Mouse (Mus musculus) heart, embryonic 11.5 days (tissue): ENCODE data around the gene Rnf113a1. TPM values are rescaled to one million over a fixed set of nuclear protein-coding genes. Genes with fewer than 3 reads are reported as not detected.
"Not testable (repeated sequence)": the region's sequence is repeated elsewhere in the genome, so short reads cannot be mapped to it uniquely, and the experiment has no call there.

ENCODE experiments used
- ATAC-seq: fragments of 200-750 bp; cut with Nextera tagmentation; replicated peaks from 2 replicates; pipeline ENCODE4 v1.8.0; 2017; ENCODE audit warnings: moderate library complexity; ENCODE audit not compliant: insufficient number of reproducible peaks, low FRiP score, low TSS enrichment
- H3K27ac ChIP-seq: fragments of 300-500 bp; sonication (generic); 2 replicates; pipeline ENCODE4 v1.5.1; 2014; ENCODE audit warnings: mild to moderate bottlenecking, low read depth, low read length
- H3K27me3 ChIP-seq: fragments of 300-500 bp; sonication (generic); 2 replicates; pipeline ENCODE4 v1.6.1; 2014; ENCODE audit warnings: mild to moderate bottlenecking, low read length, mixed read lengths; ENCODE audit not compliant: control insufficient read depth, insufficient read depth
- H3K36me3 ChIP-seq: fragments of 300-500 bp; sonication (generic); 2 replicates; pipeline ENCODE4 v1.6.1; 2014; ENCODE audit warnings: mild to moderate bottlenecking, low read length, moderate library complexity, mixed read lengths; ENCODE audit not compliant: control insufficient read depth, insufficient read depth
- H3K4me1 ChIP-seq: fragments of 300-500 bp; sonication (generic); 2 replicates; pipeline ENCODE4 v1.6.1; 2014; ENCODE audit warnings: low read length; ENCODE audit not compliant: control insufficient read depth, insufficient read depth
- H3K4me2 ChIP-seq: fragments of 300-500 bp; sonication (generic); 2 replicates; pipeline ENCODE4 v1.6.1; 2014; ENCODE audit warnings: mild to moderate bottlenecking, moderate library complexity
- H3K4me3 ChIP-seq: fragments of 300-500 bp; sonication (generic); 2 replicates; pipeline ENCODE4 v1.5.1; 2014; ENCODE audit warnings: low read depth, low read length
- H3K9ac ChIP-seq: fragments of 300-500 bp; sonication (generic); 2 replicates; pipeline ENCODE4 v1.6.1; 2014; ENCODE audit warnings: mild to moderate bottlenecking, low read depth, low read length, moderate library complexity
- H3K9me3 ChIP-seq: fragments of 300-500 bp; sonication (generic); replicated peaks from 2 replicates; pipeline ENCODE4 v1.6.1; 2016; ENCODE audit warnings: low read length; ENCODE audit not compliant: control insufficient read depth
- WGBS: fragments of 180-500 bp; shearing (Covaris S2); extraction: QIAGEN DNeasy Blood & Tissue Kit; methylation state at CpG from one replicate; pipeline ENCODE4 v1.1.7; 2014; ENCODE audit not compliant: insufficient replicate concordance; 5-methylcytosine and 5-hydroxymethylcytosine counted together
- polyA plus RNA-seq: library from polyadenylated mRNA; unstranded; fragments of >200 nt; fragmentation: Nextera tagmentation; extraction: Ambion mirVana; gene quantifications from 2 replicates; pipeline ENCODE4 v1.2.1, GENCODE M21; 2014

Rnf113a1 gene
- polyA plus RNA-seq, 1 experiment from 2014 or later: 7.3 TPM

DNA sequence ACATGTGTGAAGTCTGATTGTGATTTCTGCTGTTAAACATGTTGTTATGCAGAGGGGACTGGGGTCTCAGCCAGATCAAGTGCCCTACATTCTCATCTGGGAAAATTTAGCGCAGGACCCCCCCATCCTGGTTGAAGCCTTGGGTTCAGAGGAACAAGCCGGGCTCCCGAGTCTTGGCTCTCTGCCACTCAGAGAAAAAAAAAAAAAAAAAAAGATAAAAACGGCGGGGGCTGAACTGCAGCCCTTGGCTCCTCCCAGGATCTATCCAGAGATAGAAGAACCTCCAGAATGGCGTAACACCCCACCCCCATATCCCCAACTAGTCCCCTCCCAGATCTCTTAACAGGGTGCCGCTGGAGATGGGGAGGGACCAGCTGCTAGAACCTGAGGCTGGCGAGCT, 6.6 kb upstream of the Rnf113a1 start:
- H3K27ac ChIP-seq, ATAC-seq, H3K4me2 ChIP-seq, H3K9me3 ChIP-seq, H3K4me1 ChIP-seq, H3K36me3 ChIP-seq, H3K27me3 ChIP-seq, H3K4me3 ChIP-seq, H3K9ac ChIP-seq: not testable (repeated sequence)
- 54% methylated on average over 8 of the region's 8 CpGs for WGBS

- H3K27ac ChIP-seq: no peak overlapping the region
- peak overlapping the region; percentile 63 for H3K9ac ChIP-seq
- no peaks in the 10 kb centered on the region for H3K27me3 ChIP-seq
- H3K4me3 ChIP-seq: peak overlapping the region; percentile 65
- WGBS: 22% methylated on average over 19 of the region's 20 CpGs
- ATAC-seq: no peak
- H3K36me3 ChIP-seq: no peaks in the 10 kb centered on the region
- H3K4me1 ChIP-seq: no peaks in the 10 kb centered on the region
- H3K4me2 ChIP-seq: peak overlapping the region; percentile 68
- no peaks in the 10 kb centered on the region for H3K9me3 ChIP-seq
Measured at GRCm38 (mm10) chrX:37190755-37191104, 315 bp upstream of the Rnf113a1 start.

GRCm38 (mm10) chrX:37191744-37192379, 817 bp downstream of the Rnf113a1 start:
- no peak for ATAC-seq
- H3K36me3 ChIP-seq: no peaks in the 10 kb centered on the region
- 20% methylated on average over 28 of the region's 28 CpGs for WGBS
- no peak overlapping the region for H3K27ac ChIP-seq
- H3K4me1 ChIP-seq: no peaks in the 10 kb centered on the region
- H3K9ac ChIP-seq: peak overlapping the region; percentile 63
- H3K4me3 ChIP-seq: peak overlapping the region; percentile 65
- H3K27me3 ChIP-seq: no peaks in the 10 kb centered on the region
- H3K9me3 ChIP-seq: no peaks in the 10 kb centered on the region
- peak overlapping the region; percentile 68 for H3K4me2 ChIP-seq

DNA sequence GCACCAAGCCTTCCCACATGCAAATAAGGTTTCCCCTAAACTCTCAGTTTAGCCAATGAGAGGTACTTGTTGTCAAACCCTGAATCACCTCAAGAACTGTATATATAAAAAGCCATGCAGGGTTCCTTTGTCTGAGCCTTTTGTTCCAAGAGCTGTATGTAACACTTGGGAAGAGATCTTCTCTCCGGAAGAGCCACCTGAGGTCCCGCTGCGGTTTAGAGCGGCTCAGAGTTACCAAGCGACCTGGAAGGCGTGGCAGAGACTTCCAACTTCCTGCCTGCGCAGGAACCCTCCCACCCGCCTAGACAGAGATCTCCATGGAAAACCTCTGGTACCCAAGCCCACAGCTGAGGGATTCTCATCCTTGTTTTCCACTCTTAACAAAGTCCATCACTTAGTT, 7.6 kb downstream of the Rnf113a1 start:
- Histone ChIP-seq H3K4me1 (no peaks in the 10 kb centered on the region), H3K9me3 (no peaks in the 10 kb centered on the region), H3K36me3 (no peaks in the 10 kb centered on the region), H3K27ac (no peak overlapping the region), H3K4me2 (no peak overlapping the region), H3K4me3 (no peak overlapping the region), H3K27me3 (no peaks in the 10 kb centered on the region), H3K9ac (no peak overlapping the region)
- WGBS: 42% methylated on average over 8 of the region's 8 CpGs
- no peak for ATAC-seq

DNA sequence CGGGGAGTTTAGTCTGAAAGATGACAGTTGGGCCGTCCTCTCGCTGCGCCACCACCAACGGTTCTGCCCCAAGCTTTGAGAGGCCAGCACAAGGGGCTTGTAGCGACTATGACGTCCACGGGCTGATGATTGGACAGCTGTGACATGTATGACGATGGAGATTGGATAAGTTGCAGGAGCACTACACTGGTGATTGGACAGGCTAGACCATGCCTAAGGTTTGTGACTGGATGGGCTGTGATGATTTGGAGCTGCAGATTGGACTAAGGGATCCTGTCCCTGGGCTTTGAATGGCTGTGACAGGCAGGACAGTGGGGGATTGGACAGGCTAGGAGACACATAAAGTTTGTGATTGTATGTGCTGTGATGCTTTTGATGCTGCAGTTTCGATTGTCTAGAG, 19.9 kb downstream of the Rnf113a1 start, which contains the start of gene Gm9:
Gene Gm9 (minus strand): TSS at position 101 of the 400 bp plus-strand sequence.
- Histone ChIP-seq H3K9me3 (no peaks in the 10 kb centered on the region), H3K4me2 (no peak within 1 kb of the TSS), H3K27ac (no peak within 1 kb of the TSS), H3K27me3 (no peaks in the 10 kb centered on the region), H3K4me1 (no peaks in the 10 kb centered on the region), H3K9ac (no peak within 1 kb of the TSS), H3K36me3 (no peaks in the 10 kb centered on the region), H3K4me3 (no peak within 1 kb of the TSS)
- ATAC-seq: no peak
- 72% methylated on average over 10 of the region's 10 CpGs for WGBS

- H3K9me3 ChIP-seq, H3K27me3 ChIP-seq: not testable (repeated sequence)
- 73% methylated on average over 1 of the region's 1 CpGs for WGBS
Measured at GRCm38 (mm10) chrX:37222158-37222557, 31.1 kb downstream of the Rnf113a1 start, which contains the start of gene Rhox1. Rhox1 (minus strand) TSS chrX:37222258.

More at GRCm38 (mm10) chrX:37222158-37222557, 31.1 kb downstream of the Rnf113a1 start, which contains the start of gene Rhox1:
- H3K4me1 ChIP-seq, H3K36me3 ChIP-seq, H3K27ac ChIP-seq, H3K4me2 ChIP-seq, H3K4me3 ChIP-seq, H3K9ac ChIP-seq, ATAC-seq: not testable (repeated sequence)

Other genes starting within 250 kb of the Rnf113a1 start
- 24.8 and 25.5 TPM in 2 replicates for gene Sept6, start 199.5 kb upstream of the Rnf113a1 start, polyA plus RNA-seq
- gene Sowahd, start 142.4 kb upstream of the Rnf113a1 start, polyA plus RNA-seq: 1.1 and 1.2 TPM in 2 replicates
- 410 and 450 TPM in 2 replicates for gene Rpl39, start 105.8 kb upstream of the Rnf113a1 start, polyA plus RNA-seq
- gene Upf3b, start 80.9 kb upstream of the Rnf113a1 start, polyA plus RNA-seq: 15.0 and 16.2 TPM in 2 replicates
- gene Nkap, start 64.5 kb upstream of the Rnf113a1 start, polyA plus RNA-seq: 14.3 and 17.1 TPM in 2 replicates
- 0.11 TPM in 1 of 2 replicates, not detected in the other for gene Akap14, start 22.4 kb upstream of the Rnf113a1 start, polyA plus RNA-seq
- 553 and 620 TPM in 2 replicates for gene Ndufa1, start 82 bp upstream of the Rnf113a1 start, polyA plus RNA-seq
- not detected in 2 replicates for gene Gm9, start 19.8 kb downstream of the Rnf113a1 start, polyA plus RNA-seq
- not detected in 2 replicates for gene Rhox1, start 31.0 kb downstream of the Rnf113a1 start, polyA plus RNA-seq
- gene Rhox2a, start 53.7 kb downstream of the Rnf113a1 start, polyA plus RNA-seq: not detected in 2 replicates
- not detected in 2 replicates for gene Rhox3a, start 58.7 kb downstream of the Rnf113a1 start, polyA plus RNA-seq
- not detected in 2 replicates for gene Rhox4a, start 74.1 kb downstream of the Rnf113a1 start, polyA plus RNA-seq
- not detected in 2 replicates for gene Rhox3a2, start 188.8 kb downstream of the Rnf113a1 start, polyA plus RNA-seq
- gene Rhox4a2, start 199.6 kb downstream of the Rnf113a1 start, polyA plus RNA-seq: 0.17 and 0.42 TPM in 2 replicates
- gene Rhox2b, start 220.8 kb downstream of the Rnf113a1 start, polyA plus RNA-seq: not detected in 2 replicates
- gene Rhox4b, start 241.2 kb downstream of the Rnf113a1 start, polyA plus RNA-seq: not detected in 2 replicates